Comparison of ENCODE assay signal across 26 mouse cellular contexts in the genomic region with DNA sequence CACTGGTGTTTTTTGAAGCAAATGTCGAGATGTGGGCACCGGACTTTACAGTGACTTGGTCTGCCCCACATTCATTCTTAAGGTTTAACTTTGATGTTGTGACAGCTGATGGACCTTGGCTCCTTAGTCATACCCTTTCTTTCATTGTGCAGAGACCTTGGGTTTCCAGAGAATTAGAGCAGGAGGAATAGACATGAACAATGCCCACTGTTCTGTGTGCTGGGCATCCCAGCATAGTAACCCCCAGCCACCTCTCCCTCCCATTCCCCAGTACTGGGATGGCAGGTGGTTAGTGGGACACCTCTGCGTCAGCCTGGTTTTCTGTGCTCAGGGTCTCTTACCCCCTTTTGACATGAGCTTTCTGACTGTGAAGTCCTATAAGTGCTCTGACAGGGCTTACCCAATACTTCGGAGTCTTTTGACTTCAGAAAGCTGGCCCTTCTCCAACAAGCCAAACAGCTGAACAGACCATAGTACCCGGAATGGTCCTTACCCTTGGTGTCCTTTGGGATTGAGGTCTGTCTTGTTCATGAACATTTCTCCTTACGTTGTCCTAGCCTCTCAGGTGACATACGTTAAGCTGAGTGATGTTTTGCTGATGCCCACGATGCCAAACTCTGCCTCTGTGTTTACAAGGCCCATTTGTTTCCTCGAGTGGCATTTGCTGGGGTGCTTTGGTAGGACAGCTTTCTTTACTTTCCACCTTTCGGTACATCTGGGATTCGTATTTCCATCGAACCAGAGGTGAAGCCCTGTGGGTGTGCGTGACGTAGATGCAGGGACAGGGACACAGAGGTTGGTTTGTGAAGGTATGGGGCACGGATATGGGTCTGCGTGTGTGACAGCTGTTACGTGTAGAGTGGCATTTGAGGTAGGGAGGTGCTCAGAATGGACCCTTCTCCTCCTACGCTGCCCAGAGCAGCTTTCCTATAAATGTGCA. TPM values are rescaled to one million over a fixed set of nuclear protein-coding genes. Genes with fewer than 3 reads are reported as not detected.
DNase-seq lines count a peak whose midpoint lies in the region; ATAC-seq lines count a peak whose summit lies in the region.
"Had no signal": no experiment of that assay in that cellular context is flagged by ENCODE, and none has a peak within 500 bp of the region (broad histone marks: within the 10 kb centered on the region; RNA-seq: fewer than 3 reads in every experiment).

No protein-coding gene starts in this region.

- no peaks in the 10 kb centered on the region for H3K9me3 ChIP-seq in heart, embryonic 15.5 days (replicated peaks)
- H3K9me3 ChIP-seq in midbrain, embryonic 10.5 days (replicated peaks): no peaks in the 10 kb centered on the region
- H3K9me3 ChIP-seq in midbrain, embryonic 16.5 days (replicated peaks; ENCODE audit: control insufficient read depth, low read length, poor library complexity, severe bottlenecking): no peaks in the 10 kb centered on the region
- H3K9me3 ChIP-seq in kidney, embryonic 15.5 days (replicated peaks): no peaks in the 10 kb centered on the region
- H3K9me3 ChIP-seq: embryonic facial prominence, embryonic 12.5 days; forebrain, embryonic 12.5 days; heart, embryonic 12.5 days; liver, embryonic 13.5 days; midbrain, embryonic 15.5 days; neural tube, embryonic 13.5 days had no signal

- no peaks in the 10 kb centered on the region for H3K36me3 ChIP-seq in heart, embryonic 15.5 days
- H3K36me3 ChIP-seq in midbrain, embryonic 10.5 days: peaks cover 3% of the 10 kb centered on the region; the same call in 1 of the 2 replicates
- H3K36me3 ChIP-seq in midbrain, embryonic 16.5 days (ENCODE audit: control insufficient read depth, insufficient read depth, low read length): no peaks in the 10 kb centered on the region
- no peaks in the 10 kb centered on the region for H3K36me3 ChIP-seq in kidney, embryonic 15.5 days
- H3K36me3 ChIP-seq: embryonic facial prominence, embryonic 12.5 days; forebrain, embryonic 12.5 days; liver, embryonic 13.5 days; midbrain, embryonic 15.5 days; neural tube, embryonic 13.5 days had no signal

- H3K9ac ChIP-seq in heart, embryonic 15.5 days: no peak overlapping the region
- H3K9ac ChIP-seq in midbrain, embryonic 16.5 days (ENCODE audit: low read depth, low read length): no peak overlapping the region
- H3K9ac ChIP-seq in kidney, embryonic 15.5 days: no peak overlapping the region
- H3K9ac ChIP-seq: embryonic facial prominence, embryonic 12.5 days; forebrain, embryonic 12.5 days; heart, embryonic 12.5 days; liver, embryonic 13.5 days; midbrain, embryonic 15.5 days; neural tube, embryonic 13.5 days had no signal

- 80% methylated on average over 18 of the region's 18 CpGs for WGBS in heart, embryonic 15.5 days
- WGBS in midbrain, embryonic 10.5 days: 92% methylated on average over 18 of the region's 18 CpGs
- WGBS in midbrain, embryonic 16.5 days: 92% methylated on average over 18 of the region's 18 CpGs
- WGBS in kidney, embryonic 15.5 days: 85% methylated on average over 18 of the region's 18 CpGs

- DNase-seq in adrenal gland, postnatal 14 days: peak; percentile 61
- DNase-seq in adrenal gland, adult 18-20 months (ENCODE audit: low spot score in 2 of 2): no peak
- DNase-seq in heart, adult 8-10 months (ENCODE audit: low spot score): no peak
- no peak for DNase-seq in midbrain, embryonic 10.5 days (ENCODE audit: low spot score)
- peak; percentile 70 for DNase-seq in lung, postnatal 36 days
- DNase-seq: cerebellum, adult 11-12 months; cerebellum, postnatal 10 days; kidney, adult 11 months; layer of hippocampus, adult 9-11 months; liver, embryonic 13.5 days; right cerebral cortex, adult 18-20 months; thymus, adult 2 months; thymus, postnatal 4 days had no signal

- peaks cover 87% of the 10 kb centered on the region for H3K4me1 ChIP-seq in heart, embryonic 15.5 days (replicated peaks)
- peaks cover 79% of the 10 kb centered on the region for H3K4me1 ChIP-seq in midbrain, embryonic 10.5 days
- H3K4me1 ChIP-seq in midbrain, embryonic 16.5 days (ENCODE audit: control insufficient read depth, insufficient read depth, low read length): peaks cover 5% of the 10 kb centered on the region; the same call in 1 of the 2 replicates
- peaks cover 88% of the 10 kb centered on the region for H3K4me1 ChIP-seq in kidney, embryonic 15.5 days

- H3K4me3 ChIP-seq in heart, embryonic 15.5 days: no peak overlapping the region
- H3K4me3 ChIP-seq in midbrain, embryonic 10.5 days: no peak overlapping the region
- H3K4me3 ChIP-seq in midbrain, embryonic 16.5 days (ENCODE audit: low read depth, low read length): no peak overlapping the region
- no peak overlapping the region for H3K4me3 ChIP-seq in kidney, embryonic 15.5 days (replicated peaks)
- H3K4me3 ChIP-seq: embryonic facial prominence, embryonic 12.5 days; forebrain, embryonic 12.5 days; heart, embryonic 12.5 days; liver, embryonic 13.5 days; midbrain, embryonic 15.5 days; myocyte; neural tube, embryonic 13.5 days had no signal

- H3K4me2 ChIP-seq in heart, embryonic 15.5 days: no peak overlapping the region
- no peak overlapping the region for H3K4me2 ChIP-seq in midbrain, embryonic 16.5 days (ENCODE audit: low read length)
- no peak overlapping the region for H3K4me2 ChIP-seq in kidney, embryonic 15.5 days
- H3K4me2 ChIP-seq: embryonic facial prominence, embryonic 12.5 days; forebrain, embryonic 12.5 days; heart, embryonic 12.5 days; liver, embryonic 13.5 days; midbrain, embryonic 15.5 days; neural tube, embryonic 13.5 days had no signal

- H3K27me3 ChIP-seq in heart, embryonic 15.5 days: no peaks in the 10 kb centered on the region
- H3K27me3 ChIP-seq in midbrain, embryonic 10.5 days (ENCODE audit: low read depth, poor library complexity, severe bottlenecking): no peaks in the 10 kb centered on the region
- no peaks in the 10 kb centered on the region for H3K27me3 ChIP-seq in midbrain, embryonic 16.5 days (ENCODE audit: control insufficient read depth, insufficient read depth, low read depth, low read length)
- no peaks in the 10 kb centered on the region for H3K27me3 ChIP-seq in kidney, embryonic 15.5 days
- H3K27me3 ChIP-seq: embryonic facial prominence, embryonic 12.5 days; forebrain, embryonic 12.5 days; heart, embryonic 12.5 days; liver, embryonic 13.5 days; midbrain, embryonic 15.5 days; neural tube, embryonic 13.5 days; Patski had no signal

- peak overlapping the region; percentile 34; the same call in 1 of the 2 replicates for H3K27ac ChIP-seq in heart, embryonic 15.5 days
- H3K27ac ChIP-seq in midbrain, embryonic 10.5 days (replicated peaks): peak overlapping the region; percentile 78; the same call in 1 of the 2 replicates
- no peak overlapping the region for H3K27ac ChIP-seq in midbrain, embryonic 16.5 days (ENCODE audit: low read length)
- H3K27ac ChIP-seq in kidney, embryonic 15.5 days: no peak overlapping the region
- H3K27ac ChIP-seq: embryonic facial prominence, embryonic 12.5 days; forebrain, embryonic 12.5 days; hindbrain, postnatal 0 days; kidney, postnatal 0 days; liver, embryonic 13.5 days; midbrain, embryonic 15.5 days; neural tube, embryonic 13.5 days had no signal

- no peak for ATAC-seq in heart, embryonic 15.5 days (replicated peaks; ENCODE audit: insufficient number of reproducible peaks, insufficient read depth, low FRiP score, low read depth)
- no peak for ATAC-seq in midbrain, embryonic 16.5 days
- ATAC-seq in kidney, embryonic 15.5 days (replicated peaks; ENCODE audit: low FRiP score): no peak
- ATAC-seq: hindbrain, postnatal 0 days; midbrain, embryonic 15.5 days; Patski had no signal

RNA-seq across cellular contexts. Expression of a gene that starts 35.9 kb away (rescaled TPM):
- total RNA-seq in adrenal gland, postnatal 14 days (2021): 15.0 and 19.1 TPM in 2 replicates
- total RNA-seq in adrenal gland, adult 18-20 months (2021): 10 to 100 TPM; 19.4 to 21.1 TPM
- 21.2 and 21.7 TPM in 2 replicates for polyA plus RNA-seq in heart, embryonic 15.5 days (2015; fragmentation: Nextera tagmentation; extraction: Ambion mirVana)
- 10 to 100 TPM in 2 of 4 experiments, 1 to 10 TPM in 2; 7.2 to 13.4 (median 9.7) TPM for total RNA-seq in heart, adult 8-10 months (2022)
- polyA plus RNA-seq in midbrain, embryonic 10.5 days (2016; fragmentation: Nextera tagmentation; extraction: Ambion mirVana): 23.8 and 25.1 TPM in 2 replicates
- polyA plus RNA-seq in midbrain, embryonic 16.5 days (2015; fragmentation: Nextera tagmentation; extraction: Ambion mirVana): 13.3 and 13.6 TPM in 2 replicates
- 25.4 and 28.7 TPM in 2 replicates for polyA plus RNA-seq in kidney, embryonic 15.5 days (2015; fragmentation: Nextera tagmentation; extraction: Ambion mirVana)
- total RNA-seq: megakaryocyte-erythroid progenitor cell, adult 5-6 weeks had no signal

Comparison
In these comparisons a context has a peak if more than half of its experiments do, and no peak if none do; other contexts are left out.
1. DNase-seq: peak in adrenal gland, postnatal 14 days (single experiment) and lung, postnatal 36 days (single experiment); none in adrenal gland, adult 18-20 months (0 of 2), heart, adult 8-10 months (single experiment) and midbrain, embryonic 10.5 days (single experiment).
2. H3K27ac ChIP-seq: peak in heart, embryonic 15.5 days (single experiment) and midbrain, embryonic 10.5 days (single experiment); none in midbrain, embryonic 16.5 days (single experiment) and kidney, embryonic 15.5 days (single experiment).